In genomic region chr11:110303411-110303810, GRCm38 (mm10) we compare ENCODE assay signal across 22 mouse cellular contexts. TPM values are rescaled to one million over a fixed set of nuclear protein-coding genes. Genes with fewer than 3 reads are reported as not detected.
DNase-seq lines count a peak whose midpoint lies in the region; ATAC-seq lines count a peak whose summit lies in the region.
"Had no signal": no experiment of that assay in that cellular context is flagged by ENCODE, and none has a peak within 500 bp of the region (broad histone marks: within the 10 kb centered on the region; RNA-seq: fewer than 3 reads in every experiment).

No protein-coding gene starts in this region.

- intact Hi-C loops in left cerebral cortex, postnatal 36 days (cut with DNase I): no loop called here

- peak; percentile 24 for DNase-seq in embryo, embryonic 10 days (ENCODE audit: low spot score)
- no peak for DNase-seq in embryo, embryonic 9.5 days (ENCODE audit: extremely low spot score)
- peak; percentile 43 for DNase-seq in embryo, embryonic 10.5 days (ENCODE audit: low spot score)
- peak; percentile 54 for DNase-seq in forelimb bud, embryonic 11.5 days (ENCODE audit: low read depth, low spot score)
- peak; percentile 36 for DNase-seq in retina, postnatal 1 day
- DNase-seq in left cerebral cortex, postnatal 36 days (ENCODE audit: low spot score in 2 of 2): no peak
- DNase-seq: adrenal gland, postnatal 10 days; cerebellum, adult 11-12 months; cerebellum, adult 9-11 months; gastrocnemius, postnatal 25 days; heart, adult 2 months; heart, postnatal 4 days; kidney, adult 18-20 months; kidney, postnatal 25 days; left cerebral cortex, postnatal 4 days; liver; lung, adult 2 months; lung, postnatal 14 days; right cerebral cortex, postnatal 14 days had no signal

- ATAC-seq in erythroblast, adult 5-6 weeks (replicated peaks; ENCODE audit: low FRiP score, poor library complexity, severe bottlenecking): no peak
- ATAC-seq: activated CD4-positive, CD25-positive, alpha-beta regulatory T cell, adult 4 months; forebrain, embryonic 14.5 days had no signal

RNA-seq across cellular contexts. Expression of gene Abca5, which starts 34.1 kb away (rescaled TPM):
- total RNA-seq in left cerebral cortex, postnatal 36 days (2021): 10 to 100 TPM; 40.7 to 47.3 TPM
- 0.42 TPM in 1 of 2 replicates, not detected in the other for total RNA-seq in erythroblast, adult 5-6 weeks (2015; ENCODE audit: low replicate concordance)
- total RNA-seq in erythroblast, adult 5-6 weeks (2017; ENCODE audit: low replicate concordance): 0.28 TPM in 1 of 2 replicates, not detected in the other

RNA-seq across cellular contexts. Expression of gene Abca6, which starts 51.8 kb away (rescaled TPM):
- 1 to 10 TPM; 1.1 to 1.6 TPM for total RNA-seq in left cerebral cortex, postnatal 36 days (2021)
- not detected in 2 replicates for total RNA-seq in erythroblast, adult 5-6 weeks (2015; ENCODE audit: low replicate concordance)
- 0.09 and 0.98 TPM in 2 replicates for total RNA-seq in erythroblast, adult 5-6 weeks (2017; ENCODE audit: low replicate concordance)

Comparison
In these comparisons a context has a peak if more than half of its experiments do, and no peak if none do; other contexts are left out.
1. DNase-seq: peak in embryo, embryonic 10 days (single experiment), embryo, embryonic 10.5 days (single experiment), forelimb bud, embryonic 11.5 days (single experiment) and retina, postnatal 1 day (single experiment); none in embryo, embryonic 9.5 days (single experiment) and left cerebral cortex, postnatal 36 days (0 of 2).
2. RNA of gene Abca5, which starts 34.1 kb away (total RNA-seq): 40.7 to 47.3 TPM in left cerebral cortex, postnatal 36 days; 0.28 to 0.42 TPM in erythroblast, adult 5-6 weeks; every median in the first group is over 10 times any median in the second.